Mouse (Mus musculus) ES-E14 (cell line): ENCODE data around the gene Adgrl3. TPM values are rescaled to one million over a fixed set of nuclear protein-coding genes. Genes with fewer than 3 reads are reported as not detected.
A peak's percentile ranks its signal among the peaks of the same experiment; 100 is the strongest.

Source experiments
- DNase-seq: peaks from one replicate; pipeline ENCODE4 v3.0.0-alpha.2; 2013; ENCODE audit warnings: low read depth, low spot score
- H3K27ac ChIP-seq: 2 replicates; pipeline ENCODE4 v1.5.1; 2012; ENCODE audit warnings: low read depth, mild to moderate bottlenecking, low read length, moderate library complexity, mixed read lengths; ENCODE audit not compliant: poor library complexity, insufficient read depth, severe bottlenecking
- H3K36me3 ChIP-seq: 2 replicates; pipeline ENCODE4 v1.6.1; 2012; ENCODE audit warnings: mild to moderate bottlenecking, low read length, moderate library complexity, mixed read lengths; ENCODE audit not compliant: control insufficient read depth, poor library complexity, insufficient read depth, severe bottlenecking
- H3K4me1 ChIP-seq, 2 experiments: fragments of 150-350 bp in 1 of 2; sonication (generic) in 1 of 2; 2 replicates each; pipeline ENCODE4 v1.6.1; 2012; ENCODE audit warnings: low read length in 2 of 2, mild to moderate bottlenecking in 1 of 2, mixed read lengths in 1 of 2; ENCODE audit not compliant: control insufficient read depth in 2 of 2, insufficient read depth in 2 of 2, poor library complexity in 1 of 2
- H3K4me3 ChIP-seq, 2 experiments: fragments of 150-350 bp in 1 of 2; sonication (generic) in 1 of 2; 2 replicates each; pipeline ENCODE4 v1.5.1; 2012; ENCODE audit warnings: low read length in 2 of 2, low read depth in 1 of 2, mild to moderate bottlenecking in 1 of 2, mixed read lengths in 1 of 2; ENCODE audit not compliant: insufficient read depth in 1 of 2, poor library complexity in 1 of 2, severe bottlenecking in 1 of 2
- H3K9ac ChIP-seq: 2 replicates; pipeline ENCODE4 v1.6.1; 2012; ENCODE audit warnings: low read depth, mild to moderate bottlenecking, low read length, mixed read lengths; ENCODE audit not compliant: poor library complexity, insufficient read depth, severe bottlenecking
- H3K9me3 ChIP-seq: fragments of 150-350 bp; sonication (generic); 2 replicates; pipeline ENCODE4 v1.6.1; 2012; ENCODE audit warnings: low read depth, mild to moderate bottlenecking, low read length; ENCODE audit not compliant: control insufficient read depth, insufficient read depth
- CHD2 ChIP-seq: IDR thresholded peaks from 2 replicates; pipeline ENCODE4 v1.6.1; 2014; ENCODE audit warnings: mild to moderate bottlenecking, low read depth, low read length, inconsistent platforms
- HCFC1 ChIP-seq: IDR thresholded peaks from 2 replicates; pipeline ENCODE4 v1.6.1; 2012; ENCODE audit warnings: low read length, inconsistent platforms, borderline replicate concordance; ENCODE audit not compliant: insufficient read depth
- MAFK ChIP-seq: IDR thresholded peaks from 2 replicates; pipeline ENCODE4 v1.6.1; 2014; ENCODE audit warnings: mild to moderate bottlenecking, low read depth, low read length, inconsistent platforms; ENCODE audit not compliant: insufficient read depth
- ZC3H11A ChIP-seq: IDR thresholded peaks from 2 replicates; pipeline ENCODE4 v1.6.1; 2012; ENCODE audit warnings: low read depth, mild to moderate bottlenecking, inconsistent platforms, low read length, borderline replicate concordance
- ZNF384 ChIP-seq: IDR thresholded peaks from 2 replicates; pipeline ENCODE4 v1.6.1; 2012; ENCODE audit warnings: low read depth, low read length, inconsistent platforms
- in situ Hi-C, 2 experiments: fragments of 600-800 bp; cut with MboI; formaldehyde crosslinking; loops; one replicate each; pipeline ENCODE4 v1.15.1; 2025; ENCODE audit warnings: low sequenced_read_pairs in 2 of 2, inconsistent platforms in 1 of 2; ENCODE audit not compliant: unreplicated experiment in 2 of 2
- total RNA-seq: library from RNA; depleted of rRNA; stranded (reverse); fragments of 300-350 nt; gene quantifications from 2 replicates; pipeline ENCODE4 v1.2.3, GENCODE M21; 2012

Adgrl3 gene
- total RNA-seq, 1 experiment, result 5.4 TPM

DNA sequence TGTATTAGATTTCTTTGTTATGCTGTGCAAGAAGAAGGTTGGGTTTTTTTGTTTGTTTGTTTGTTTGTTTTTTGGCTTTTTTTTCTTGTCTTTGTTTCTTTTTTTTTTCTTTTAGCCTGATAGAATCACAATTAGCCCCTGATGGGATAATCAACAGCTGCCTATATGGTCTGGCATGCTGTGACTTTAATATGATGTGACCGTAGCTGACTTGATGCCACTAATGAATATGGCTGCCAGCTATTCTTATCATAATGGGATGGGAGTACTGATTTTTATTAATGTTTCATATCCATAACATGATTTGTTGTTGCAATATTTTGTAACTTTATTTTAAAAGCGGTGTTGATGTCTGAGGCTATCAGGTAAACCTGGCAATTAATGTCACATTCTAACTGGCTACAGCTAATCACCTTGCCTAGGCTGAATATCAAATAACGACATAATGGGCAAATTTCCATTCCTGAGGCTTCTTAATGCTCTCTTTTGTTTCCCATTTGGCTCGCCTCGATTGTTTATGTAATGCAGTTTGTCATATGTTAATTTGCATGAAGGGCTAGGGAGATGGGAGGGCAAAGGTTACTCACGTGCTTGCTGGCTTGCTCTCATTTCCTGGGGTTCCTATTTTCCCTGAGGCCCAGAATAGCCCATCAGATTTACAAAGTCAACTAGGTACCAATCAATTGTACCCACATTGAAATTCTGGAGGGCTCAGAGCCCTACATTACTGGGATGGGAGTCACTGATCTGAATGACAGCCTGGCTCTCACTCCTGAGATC is 641.9 kb downstream of the Adgrl3 start:
- Histone ChIP-seq H3K9ac (no peak overlapping the region), H3K36me3 (no peaks in the 10 kb centered on the region), H3K4me1 (no peaks in the 10 kb centered on the region), H3K4me3 (no peak overlapping the region), H3K27ac (no peak overlapping the region), H3K9me3 (no peaks in the 10 kb centered on the region)
- TF ChIP-seq HCFC1 (no peak), ZNF384 (no peak), CHD2 (no peak), MAFK (no peak), ZC3H11A (no peak)
- peak; percentile 28 for DNase-seq
- in situ Hi-C loops, result no loop called here

DNA sequence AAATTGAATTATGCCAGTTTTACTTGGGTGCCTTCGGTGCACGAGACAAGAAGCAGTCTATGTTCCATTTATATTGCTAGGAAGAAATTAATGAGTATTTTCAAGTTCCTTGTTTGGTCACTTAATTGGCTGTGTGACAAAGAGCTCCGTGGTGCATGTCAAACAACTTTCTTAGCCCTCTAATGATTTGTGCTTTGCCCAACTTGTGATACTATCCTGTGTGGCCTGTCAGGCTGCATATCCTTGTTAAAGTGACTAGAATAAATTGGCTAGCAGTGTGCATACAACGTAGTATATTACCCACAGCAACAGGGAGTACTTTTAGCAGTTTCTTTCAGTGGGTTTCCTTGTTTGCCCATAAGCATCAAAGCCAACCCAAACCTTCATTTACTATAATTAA is 651.1 kb downstream of the Adgrl3 start:
- Histone ChIP-seq H3K27ac (no peak overlapping the region), H3K9ac (no peak overlapping the region)
- no peak for TF ChIP-seq HCFC1
- TF ChIP-seq CHD2, result no peak
- no peak for TF ChIP-seq ZNF384

DNA sequence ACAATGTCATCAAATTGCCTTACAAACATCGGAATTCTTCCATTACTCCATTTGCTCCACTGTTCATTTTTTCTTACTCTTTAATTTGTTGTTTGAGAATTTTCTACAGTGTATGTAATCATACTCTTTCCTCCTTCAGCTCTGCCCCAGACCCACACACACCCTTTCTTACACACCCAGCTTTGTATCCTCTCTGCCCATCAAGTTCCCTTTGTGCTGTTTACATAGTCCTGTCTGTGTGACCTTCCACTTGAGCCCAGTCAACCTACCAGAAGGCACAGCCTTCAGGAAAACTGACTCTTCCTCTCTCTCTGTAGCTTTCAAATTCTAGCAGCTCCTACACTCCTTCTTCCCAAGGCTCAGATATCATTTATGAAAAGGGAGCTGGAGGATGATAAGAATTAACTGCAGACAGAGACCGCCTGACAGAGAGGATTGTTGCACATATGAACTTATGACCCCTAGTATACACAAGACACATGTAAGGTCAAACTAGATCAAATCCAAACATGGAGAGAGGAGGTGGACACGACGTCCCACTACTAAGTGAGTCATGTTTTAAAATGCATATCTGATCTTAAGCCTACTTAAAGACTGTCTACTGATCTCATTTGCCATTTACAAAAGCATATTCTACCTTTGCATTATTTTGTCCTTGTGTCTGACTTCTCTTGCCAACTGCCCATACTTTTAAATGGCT is 654.5 kb downstream of the Adgrl3 start:
- no peak for DNase-seq
- no peak for TF ChIP-seq HCFC1
- no peak for TF ChIP-seq ZNF384
- TF ChIP-seq ZC3H11A, result no peak
- TF ChIP-seq MAFK, result no peak
- no peak for TF ChIP-seq CHD2
- no peak overlapping the region for H3K9ac ChIP-seq
- no peak overlapping the region for H3K4me3 ChIP-seq
- no peaks in the 10 kb centered on the region for H3K36me3 ChIP-seq
- H3K9me3 ChIP-seq, result no peaks in the 10 kb centered on the region
- H3K27ac ChIP-seq, result no peak overlapping the region
- H3K4me1 ChIP-seq, result no peaks in the 10 kb centered on the region
- in situ Hi-C loops, result no loop called here

More for the DNA sequence above, 651.1 kb downstream of the Adgrl3 start:
- Histone ChIP-seq H3K4me3 (no peak overlapping the region), H3K4me1 (no peaks in the 10 kb centered on the region), H3K9me3 (no peaks in the 10 kb centered on the region), H3K36me3 (no peaks in the 10 kb centered on the region)
- in situ Hi-C loops, result no loop called here
- DNase-seq, result no peak

DNA sequence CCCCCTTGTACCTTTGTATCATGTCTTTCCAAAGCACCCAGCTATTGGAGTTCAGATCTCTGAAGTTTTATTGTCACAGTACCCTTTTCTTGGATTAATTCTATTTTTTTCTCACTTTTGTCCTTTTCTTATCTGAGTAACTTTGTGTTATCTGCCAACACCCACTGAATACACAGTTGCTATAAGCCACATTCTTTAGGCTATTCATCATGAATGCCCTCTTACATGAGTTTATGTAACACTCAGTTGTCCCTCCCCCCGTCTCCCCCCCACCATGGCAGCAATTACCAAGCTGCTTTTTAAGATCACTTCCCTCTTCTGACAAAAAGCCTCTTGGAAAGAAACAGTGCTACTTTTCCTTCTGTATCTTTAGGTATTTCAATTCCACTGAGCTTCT is 655.0 kb downstream of the Adgrl3 start:
- Histone ChIP-seq H3K4me1 (no peaks in the 10 kb centered on the region), H3K27ac (no peak overlapping the region), H3K4me3 (no peak overlapping the region), H3K36me3 (no peaks in the 10 kb centered on the region), H3K9me3 (no peaks in the 10 kb centered on the region), H3K9ac (no peak overlapping the region)
- TF ChIP-seq MAFK, result no peak
- TF ChIP-seq ZC3H11A, result no peak
- TF ChIP-seq CHD2, result no peak
- TF ChIP-seq ZNF384, result no peak
- TF ChIP-seq HCFC1, result no peak
- DNase-seq, result no peak
- in situ Hi-C loops, result no loop called here
